Mouse (Mus musculus) midbrain, embryonic 14.5 days (tissue): ENCODE measurements around the gene Twf1. TPM values are rescaled to one million over a fixed set of nuclear protein-coding genes. Genes with fewer than 3 reads are reported as not detected.
A peak's percentile ranks its signal among the peaks of the same experiment; 100 is the strongest.

Experiments
- ATAC-seq: fragments of 200-750 bp; cut with Nextera tagmentation; 2 replicates; pipeline ENCODE4 v1.8.0; 2017; ENCODE audit warnings: moderate number of reproducible peaks, moderate library complexity; ENCODE audit not compliant: low FRiP score, low TSS enrichment
- DNase-seq: peaks from one replicate; pipeline ENCODE4 v3.0.0-alpha.2; 2015
- H3K27ac ChIP-seq: fragments of 300-500 bp; sonication (generic); replicated peaks from 2 replicates; pipeline ENCODE4 v1.5.1; 2014; ENCODE audit warnings: mild to moderate bottlenecking, low read depth, low read length, moderate library complexity
- H3K27me3 ChIP-seq: fragments of 300-500 bp; sonication (generic); 2 replicates; pipeline ENCODE4 v1.6.1; 2014; ENCODE audit warnings: low read length, control low read depth, mixed read lengths; ENCODE audit not compliant: control insufficient read depth, insufficient read depth
- H3K36me3 ChIP-seq: fragments of 300-500 bp; sonication (generic); 2 replicates; pipeline ENCODE4 v1.6.1; 2014; ENCODE audit warnings: low read length, control low read depth; ENCODE audit not compliant: control insufficient read depth, insufficient read depth
- H3K4me1 ChIP-seq: fragments of 300-500 bp; sonication (generic); 2 replicates; pipeline ENCODE4 v1.6.1; 2014; ENCODE audit warnings: mild to moderate bottlenecking, antibody characterized with exemption, low read length, control low read depth; ENCODE audit not compliant: control insufficient read depth, insufficient read depth
- H3K4me2 ChIP-seq: fragments of 300-500 bp; sonication (generic); 2 replicates; pipeline ENCODE4 v1.6.1; 2014; ENCODE audit warnings: mild to moderate bottlenecking, low read length, moderate library complexity
- H3K4me3 ChIP-seq: fragments of 300-500 bp; sonication (generic); replicated peaks from 2 replicates; pipeline ENCODE4 v1.5.1; 2014; ENCODE audit warnings: low read depth, low read length
- H3K9ac ChIP-seq: fragments of 300-500 bp; sonication (generic); replicated peaks from 2 replicates; pipeline ENCODE4 v1.6.1; 2014; ENCODE audit warnings: mild to moderate bottlenecking, low read length, moderate library complexity
- H3K9me3 ChIP-seq: fragments of 300-500 bp; sonication (generic); 2 replicates; pipeline ENCODE4 v1.6.1; 2016; ENCODE audit warnings: low read length, control low read depth, mixed read lengths; ENCODE audit not compliant: control insufficient read depth
- WGBS: fragments of 180-500 bp; shearing (Covaris S2); extraction: QIAGEN DNeasy Blood & Tissue Kit; methylation state at CpG from one replicate; pipeline ENCODE4 v1.1.7; 2014; 5-methylcytosine and 5-hydroxymethylcytosine counted together
- polyA plus RNA-seq: library from polyadenylated mRNA; unstranded; fragments of >200 nt; fragmentation: Nextera tagmentation; extraction: Ambion mirVana; gene quantifications from 2 replicates; pipeline ENCODE4 v1.2.1, GENCODE M21; 2014

Gene Twf1
- polyA plus RNA-seq, 1 experiment from 2014 or later = 99.6 TPM

GRCm38 (mm10) chr15:94584738-94585137 lies 5.0 kb downstream of the Twf1 start:
- no peak overlapping the region for H3K4me2 ChIP-seq
- H3K27ac ChIP-seq = no peak overlapping the region
- H3K4me3 ChIP-seq = no peak overlapping the region
- H3K4me1 ChIP-seq = peaks cover 6% of the 10 kb centered on the region
- H3K27me3 ChIP-seq = no peaks in the 10 kb centered on the region
- H3K9me3 ChIP-seq = no peaks in the 10 kb centered on the region
- peaks cover 61% of the 10 kb centered on the region for H3K36me3 ChIP-seq
- DNase-seq (peak; percentile 12), ATAC-seq (no peak)
- H3K9ac ChIP-seq = no peak overlapping the region
- WGBS = 87% methylated on average over 4 of the region's 4 CpGs

GRCm38 (mm10) chr15:94583153-94583552 lies 6.5 kb downstream of the Twf1 start:
- Histone ChIP-seq H3K4me3 (no peak overlapping the region), H3K27ac (no peak overlapping the region), H3K27me3 (no peaks in the 10 kb centered on the region), H3K9ac (no peak overlapping the region), H3K36me3 (peaks cover 68% of the 10 kb centered on the region), H3K9me3 (no peaks in the 10 kb centered on the region), H3K4me2 (no peak overlapping the region), H3K4me1 (no peaks in the 10 kb centered on the region)
- no peak for DNase-seq
- 88% methylated on average over 10 of the region's 10 CpGs for WGBS
- ATAC-seq = no peak

GRCm38 (mm10) chr15:94582000-94582593 lies 7.6 kb downstream of the Twf1 start:
- Histone ChIP-seq H3K4me1 (no peaks in the 10 kb centered on the region), H3K4me2 (no peak overlapping the region), H3K36me3 (peaks cover 71% of the 10 kb centered on the region), H3K9me3 (no peaks in the 10 kb centered on the region), H3K4me3 (no peak overlapping the region), H3K9ac (no peak overlapping the region), H3K27me3 (no peaks in the 10 kb centered on the region), H3K27ac (no peak overlapping the region)
- ATAC-seq = no peak
- 65% methylated on average over 7 of the region's 7 CpGs for WGBS
- DNase-seq = no peak

- Histone ChIP-seq H3K27ac (no peak overlapping the region), H3K9me3 (no peaks in the 10 kb centered on the region), H3K27me3 (no peaks in the 10 kb centered on the region), H3K4me2 (no peak overlapping the region), H3K9ac (no peak overlapping the region), H3K4me3 (no peak overlapping the region), H3K4me1 (no peaks in the 10 kb centered on the region), H3K36me3 (peaks cover 10% of the 10 kb centered on the region)
- 78% methylated on average over 4 of the region's 4 CpGs for WGBS
- no peak for DNase-seq
- ATAC-seq = no peak
Measured at GRCm38 (mm10) chr15:94574566-94575268, 15.0 kb downstream of the Twf1 start.

GRCm38 (mm10) chr15:94572746-94573145 lies 16.9 kb downstream of the Twf1 start:
- Histone ChIP-seq H3K36me3 (no peaks in the 10 kb centered on the region), H3K9me3 (no peaks in the 10 kb centered on the region), H3K4me1 (no peaks in the 10 kb centered on the region), H3K9ac (no peak overlapping the region), H3K4me2 (no peak overlapping the region), H3K27me3 (no peaks in the 10 kb centered on the region), H3K4me3 (no peak overlapping the region), H3K27ac (no peak overlapping the region)
- WGBS = 63% methylated on average over 8 of the region's 8 CpGs
- DNase-seq = no peak
- ATAC-seq = no peak

GRCm38 (mm10) chr15:94571501-94571900 lies 18.2 kb downstream of the Twf1 start:
- Histone ChIP-seq H3K4me1 (no peaks in the 10 kb centered on the region), H3K27ac (no peak overlapping the region), H3K36me3 (no peaks in the 10 kb centered on the region), H3K4me2 (no peak overlapping the region), H3K4me3 (no peak overlapping the region), H3K9ac (no peak overlapping the region), H3K27me3 (no peaks in the 10 kb centered on the region), H3K9me3 (no peaks in the 10 kb centered on the region)
- ATAC-seq = no peak
- DNase-seq = no peak
- WGBS = 94% methylated on average over 4 of the region's 4 CpGs

GRCm38 (mm10) chr15:94568496-94569182 lies 21.1 kb downstream of the Twf1 start:
- H3K4me1 ChIP-seq = no peaks in the 10 kb centered on the region
- DNase-seq (no peak), ATAC-seq (no peak)
- 90% methylated on average over 10 of the region's 10 CpGs for WGBS
- H3K36me3 ChIP-seq = no peaks in the 10 kb centered on the region
- no peaks in the 10 kb centered on the region for H3K9me3 ChIP-seq
- no peak overlapping the region for H3K27ac ChIP-seq
- H3K4me3 ChIP-seq = no peak overlapping the region
- no peak overlapping the region for H3K9ac ChIP-seq
- no peaks in the 10 kb centered on the region for H3K27me3 ChIP-seq
- no peak overlapping the region for H3K4me2 ChIP-seq

GRCm38 (mm10) chr15:94565854-94566253 lies 23.8 kb downstream of the Twf1 start:
- no peak overlapping the region for H3K9ac ChIP-seq
- H3K4me3 ChIP-seq = no peak overlapping the region
- ATAC-seq = no peak
- 88% methylated on average over 9 of the region's 9 CpGs for WGBS
- no peaks in the 10 kb centered on the region for H3K27me3 ChIP-seq
- H3K36me3 ChIP-seq = no peaks in the 10 kb centered on the region
- H3K27ac ChIP-seq = no peak overlapping the region
- no peak for DNase-seq
- no peak overlapping the region for H3K4me2 ChIP-seq
- no peaks in the 10 kb centered on the region for H3K4me1 ChIP-seq
- no peaks in the 10 kb centered on the region for H3K9me3 ChIP-seq

GRCm38 (mm10) chr15:94564909-94565308 lies 24.8 kb downstream of the Twf1 start:
- H3K4me1 ChIP-seq = no peaks in the 10 kb centered on the region
- 91% methylated on average over 2 of the region's 2 CpGs for WGBS
- ATAC-seq = no peak
- no peak overlapping the region for H3K9ac ChIP-seq
- no peaks in the 10 kb centered on the region for H3K9me3 ChIP-seq
- no peak for DNase-seq
- H3K4me3 ChIP-seq = no peak overlapping the region
- H3K27ac ChIP-seq = no peak overlapping the region
- no peaks in the 10 kb centered on the region for H3K27me3 ChIP-seq
- H3K4me2 ChIP-seq = no peak overlapping the region
- no peaks in the 10 kb centered on the region for H3K36me3 ChIP-seq
